Mouse (Mus musculus): Measurements from ENCODE around the gene Oasl2.

- TF ChIP-seq GATA1 (IDR thresholded peaks at IDR 0.05; ENCODE audit: borderline replicate concordance, low read length): no peak
- no peak for TF ChIP-seq FLI1 (IDR thresholded peaks at IDR 0.05; ENCODE audit: low read length)
Observed at GRCm38 (mm10) chr5:114888995-114889394, 7.7 kb upstream of the Oasl2 start.
